Mouse (Mus musculus) liver, embryonic 13.5 days (tissue): ENCODE measurements around the gene Lrch4. TPM values are rescaled to one million over a fixed set of nuclear protein-coding genes. Genes with fewer than 3 reads are reported as not detected.
A peak's percentile ranks its signal among the peaks of the same experiment; 100 is the strongest.

Source experiments
- ATAC-seq: fragments of 200-750 bp; cut with Nextera tagmentation; 2 replicates; pipeline ENCODE4 v1.8.0; 2017; ENCODE audit warnings: low read depth, mild to moderate bottlenecking, moderate number of reproducible peaks, moderate library complexity
- DNase-seq: peaks from one replicate; pipeline ENCODE4 v3.0.0; 2022
- H3K27ac ChIP-seq: fragments of 300-500 bp; sonication (generic); 2 replicates; pipeline ENCODE4 v1.5.1; 2015; ENCODE audit warnings: moderate library complexity, mild to moderate bottlenecking, inconsistent platforms
- H3K27me3 ChIP-seq: fragments of 300-500 bp; sonication (generic); 2 replicates; pipeline ENCODE4 v1.6.1; 2015; ENCODE audit warnings: mild to moderate bottlenecking, inconsistent platforms
- H3K36me3 ChIP-seq: fragments of 300-500 bp; sonication (generic); 2 replicates; pipeline ENCODE4 v1.6.1; 2015; ENCODE audit warnings: mild to moderate bottlenecking, inconsistent platforms
- H3K4me1 ChIP-seq: fragments of 300-500 bp; sonication (generic); replicated peaks from 2 replicates; pipeline ENCODE4 v1.6.1; 2015; ENCODE audit warnings: inconsistent platforms
- H3K4me2 ChIP-seq: fragments of 300-500 bp; sonication (generic); 2 replicates; pipeline ENCODE4 v1.6.1; 2015; ENCODE audit warnings: inconsistent platforms, mild to moderate bottlenecking, moderate library complexity
- H3K4me3 ChIP-seq: fragments of 300-500 bp; sonication (generic); replicated peaks from 2 replicates; pipeline ENCODE4 v1.5.1; 2015; ENCODE audit warnings: mild to moderate bottlenecking, inconsistent platforms
- H3K9ac ChIP-seq: fragments of 300-500 bp; sonication (generic); 2 replicates; pipeline ENCODE4 v1.6.1; 2015; ENCODE audit warnings: mild to moderate bottlenecking, inconsistent platforms
- H3K9me3 ChIP-seq: fragments of 300-500 bp; sonication (generic); replicated peaks from 2 replicates; pipeline ENCODE4 v1.6.1; 2016; ENCODE audit warnings: inconsistent platforms
- WGBS: fragments of 180-500 bp; shearing (Covaris S2); methylation state at CpG from one replicate; pipeline ENCODE4 v1.1.7; 2015; ENCODE audit not compliant: insufficient replicate concordance; 5-methylcytosine and 5-hydroxymethylcytosine counted together
- polyA plus RNA-seq: library from polyadenylated mRNA; unstranded; fragments of >200 nt; fragmentation: Nextera tagmentation; extraction: Ambion mirVana; gene quantifications from 2 replicates; pipeline ENCODE4 v1.2.1, GENCODE M21; 2015

Gene Lrch4
- polyA plus RNA-seq, 1 experiment from 2014 or later: 24.8 TPM

DNA sequence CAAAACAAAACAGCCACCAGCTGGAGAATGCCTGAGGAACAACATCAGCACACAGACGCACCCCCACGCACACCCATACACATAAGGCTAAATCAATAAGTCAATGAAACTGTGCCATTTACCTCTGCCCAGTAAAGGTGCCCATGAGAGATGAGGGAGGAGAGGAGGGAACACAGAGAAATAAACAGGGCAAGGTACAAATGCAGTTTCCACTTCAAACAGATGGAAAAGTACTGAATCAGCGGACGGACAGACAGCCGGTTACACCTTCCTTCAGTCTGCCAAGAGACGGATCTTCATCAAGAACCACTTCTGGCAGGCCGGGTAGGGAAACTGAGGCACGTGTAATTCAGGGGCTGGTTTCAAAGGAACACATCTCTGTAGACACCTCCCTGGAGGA, 45.9 kb downstream of the Lrch4 start:
- no peaks in the 10 kb centered on the region for H3K9me3 ChIP-seq
- ATAC-seq (no peak), DNase-seq (no peak)
- peaks cover 78% of the 10 kb centered on the region for H3K4me1 ChIP-seq
- H3K4me2 ChIP-seq: no peak overlapping the region
- H3K4me3 ChIP-seq: no peak overlapping the region
- no peak overlapping the region for H3K9ac ChIP-seq
- H3K27ac ChIP-seq: peak overlapping the region; percentile 93; the same call in 1 of the 2 replicates
- WGBS: 85% methylated on average over 8 of the region's 8 CpGs
- H3K36me3 ChIP-seq: peaks cover 71% of the 10 kb centered on the region
- no peaks in the 10 kb centered on the region for H3K27me3 ChIP-seq

DNA sequence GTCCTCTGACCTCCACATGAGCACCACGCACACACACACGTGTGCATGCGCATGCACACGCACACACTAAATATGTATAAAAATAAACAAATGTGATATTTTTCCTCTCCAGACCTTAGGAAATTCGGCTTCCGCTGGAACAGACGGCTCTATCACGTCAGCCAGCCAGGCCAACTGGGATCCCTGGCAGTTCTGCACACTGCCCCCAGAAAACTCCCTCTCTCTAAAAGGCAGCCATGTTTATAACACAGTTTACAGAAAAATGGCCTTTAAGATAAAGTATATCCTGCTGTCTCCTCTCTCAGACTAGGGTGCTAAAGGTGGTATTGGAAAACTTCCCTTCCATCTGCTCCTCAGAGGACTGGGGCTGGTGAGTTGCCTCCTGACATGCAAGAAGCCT, 48.9 kb downstream of the Lrch4 start:
- Histone ChIP-seq H3K27ac (peak overlapping the region; percentile 50), H3K9me3 (no peaks in the 10 kb centered on the region), H3K36me3 (peaks cover 82% of the 10 kb centered on the region), H3K27me3 (no peaks in the 10 kb centered on the region), H3K4me2 (no peak overlapping the region), H3K4me3 (no peak overlapping the region), H3K4me1 (peaks cover 79% of the 10 kb centered on the region), H3K9ac (no peak overlapping the region)
- ATAC-seq (no peak), DNase-seq (no peak)
- WGBS: 92% methylated on average over 8 of the region's 8 CpGs

DNA sequence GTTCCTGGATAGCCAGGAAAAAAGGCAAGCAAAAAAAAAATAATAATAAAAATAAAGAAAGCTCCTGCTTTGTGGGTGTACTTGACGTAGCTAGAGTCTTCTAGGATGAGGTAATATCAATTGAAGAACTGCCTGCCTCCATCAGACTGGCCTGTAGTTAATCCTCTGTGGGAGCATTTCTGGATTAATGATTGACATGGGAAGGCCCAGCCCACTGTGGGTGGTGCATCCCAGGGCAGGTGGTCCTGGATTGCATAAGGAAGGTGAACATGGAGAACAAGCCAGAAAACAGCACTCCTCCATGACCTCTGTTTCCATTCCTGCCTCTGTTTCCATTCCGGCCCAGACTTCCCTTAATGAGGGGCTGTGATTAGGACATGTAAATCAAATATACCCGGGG, 49.8 kb downstream of the Lrch4 start:
- H3K4me2 ChIP-seq: no peak overlapping the region
- H3K36me3 ChIP-seq: peaks cover 80% of the 10 kb centered on the region
- no peaks in the 10 kb centered on the region for H3K27me3 ChIP-seq
- H3K4me3 ChIP-seq: no peak overlapping the region
- no peak overlapping the region for H3K27ac ChIP-seq
- 82% methylated on average over 3 of the region's 3 CpGs for WGBS
- no peak for ATAC-seq
- no peaks in the 10 kb centered on the region for H3K9me3 ChIP-seq
- H3K4me1 ChIP-seq: peaks cover 79% of the 10 kb centered on the region
- no peak overlapping the region for H3K9ac ChIP-seq
- DNase-seq: no peak

DNA sequence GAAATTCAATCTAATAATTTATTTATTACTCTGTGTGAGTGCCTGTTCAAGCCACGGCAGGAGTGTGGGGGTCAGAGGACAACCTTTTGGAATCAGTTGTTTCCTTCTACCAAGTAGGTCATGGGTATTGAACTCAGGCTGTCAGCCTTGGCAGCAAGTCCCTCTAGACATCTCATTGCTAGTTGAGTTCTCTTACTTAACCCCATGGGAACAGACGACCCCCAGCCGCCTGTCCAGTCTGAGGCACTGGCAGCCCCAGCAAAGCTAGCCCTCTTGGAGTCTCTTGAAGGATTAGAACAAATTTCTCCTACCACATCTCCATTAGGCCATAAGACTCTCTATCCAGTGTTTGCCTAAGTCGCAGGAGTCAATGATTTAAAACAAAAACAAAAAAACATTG, 50.8 kb downstream of the Lrch4 start:
- Histone ChIP-seq H3K27ac (peak overlapping the region; percentile 39; the same call in 1 of the 2 replicates), H3K4me2 (no peak overlapping the region), H3K4me1 (peaks cover 70% of the 10 kb centered on the region), H3K36me3 (peaks cover 70% of the 10 kb centered on the region), H3K4me3 (no peak overlapping the region), H3K9me3 (no peaks in the 10 kb centered on the region), H3K9ac (no peak overlapping the region), H3K27me3 (no peaks in the 10 kb centered on the region)
- DNase-seq (no peak), ATAC-seq (no peak)
- WGBS: 90% methylated on average over 4 of the region's 4 CpGs

DNA sequence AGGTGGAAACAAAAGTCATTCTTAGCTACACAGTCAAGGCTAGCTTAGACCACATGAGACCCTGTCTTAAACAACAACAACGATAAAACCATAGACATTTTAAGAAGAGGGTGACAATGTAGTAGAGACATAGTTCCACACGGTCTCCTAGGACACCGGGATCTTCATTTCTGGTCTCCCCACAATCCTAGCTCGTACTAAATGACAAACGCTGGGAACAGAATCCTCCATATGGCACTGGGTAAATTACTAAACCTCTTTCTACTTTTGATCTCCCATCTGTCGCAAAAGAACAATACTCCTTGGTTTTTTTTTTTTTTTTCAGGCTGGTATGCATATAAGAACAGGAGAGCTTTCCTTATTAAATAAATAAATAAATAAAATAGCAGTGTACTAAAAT, 53.6 kb downstream of the Lrch4 start:
- Histone ChIP-seq H3K27ac (peak overlapping the region; percentile 92), H3K36me3 (peaks cover 48% of the 10 kb centered on the region), H3K4me2 (peak overlapping the region; percentile 94), H3K9ac (peak overlapping the region; percentile 93), H3K4me3 (peak overlapping the region; percentile 97), H3K27me3 (no peaks in the 10 kb centered on the region), H3K4me1 (peaks cover 80% of the 10 kb centered on the region), H3K9me3 (no peaks in the 10 kb centered on the region)
- ATAC-seq: no peak
- 88% methylated on average over 6 of the region's 6 CpGs for WGBS
- no peak for DNase-seq

DNA sequence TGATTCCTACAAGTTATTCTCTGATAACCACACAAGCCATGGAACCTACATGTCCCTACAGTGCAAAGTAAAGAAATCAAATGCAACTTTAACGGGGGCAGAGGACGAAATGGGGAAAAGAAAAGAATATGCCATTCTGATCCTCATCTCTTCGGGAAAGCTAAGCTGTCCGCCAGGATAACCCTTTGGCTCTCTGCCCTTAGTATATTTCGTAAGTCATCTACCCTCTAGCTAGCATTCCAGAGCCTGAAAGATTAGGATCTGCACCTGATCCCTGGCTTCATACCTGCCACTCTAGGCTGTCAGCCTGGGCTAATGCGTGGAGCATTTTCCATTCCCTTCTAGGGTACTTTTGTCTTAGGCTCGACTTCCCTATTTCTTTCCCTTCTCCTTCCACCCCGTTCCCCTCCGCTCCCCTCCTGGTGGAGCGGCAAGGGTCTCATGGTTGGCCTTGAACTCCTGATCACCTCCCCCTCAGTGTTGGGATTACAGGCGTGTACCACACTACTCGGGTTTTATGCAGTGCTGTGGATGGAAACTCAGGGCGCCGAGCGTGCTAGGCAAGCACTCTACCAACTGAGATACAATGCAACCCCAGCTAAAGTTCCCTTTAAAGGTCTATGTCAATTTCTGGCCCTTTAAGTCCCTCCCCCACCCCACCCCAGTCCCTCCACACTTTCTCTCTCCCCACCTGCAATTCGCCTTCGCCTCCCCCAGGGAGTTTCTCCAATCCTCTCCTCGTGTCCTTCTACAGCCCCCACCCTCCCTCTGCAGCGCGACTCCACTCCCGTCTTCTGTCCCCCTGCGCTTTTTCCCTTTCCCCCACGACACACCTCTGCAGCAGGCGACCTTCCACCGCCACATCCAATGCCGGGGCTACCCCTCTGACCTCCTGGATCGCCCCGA, 54.7 kb downstream of the Lrch4 start:
- DNase-seq (no peak), ATAC-seq (no peak)

DNA sequence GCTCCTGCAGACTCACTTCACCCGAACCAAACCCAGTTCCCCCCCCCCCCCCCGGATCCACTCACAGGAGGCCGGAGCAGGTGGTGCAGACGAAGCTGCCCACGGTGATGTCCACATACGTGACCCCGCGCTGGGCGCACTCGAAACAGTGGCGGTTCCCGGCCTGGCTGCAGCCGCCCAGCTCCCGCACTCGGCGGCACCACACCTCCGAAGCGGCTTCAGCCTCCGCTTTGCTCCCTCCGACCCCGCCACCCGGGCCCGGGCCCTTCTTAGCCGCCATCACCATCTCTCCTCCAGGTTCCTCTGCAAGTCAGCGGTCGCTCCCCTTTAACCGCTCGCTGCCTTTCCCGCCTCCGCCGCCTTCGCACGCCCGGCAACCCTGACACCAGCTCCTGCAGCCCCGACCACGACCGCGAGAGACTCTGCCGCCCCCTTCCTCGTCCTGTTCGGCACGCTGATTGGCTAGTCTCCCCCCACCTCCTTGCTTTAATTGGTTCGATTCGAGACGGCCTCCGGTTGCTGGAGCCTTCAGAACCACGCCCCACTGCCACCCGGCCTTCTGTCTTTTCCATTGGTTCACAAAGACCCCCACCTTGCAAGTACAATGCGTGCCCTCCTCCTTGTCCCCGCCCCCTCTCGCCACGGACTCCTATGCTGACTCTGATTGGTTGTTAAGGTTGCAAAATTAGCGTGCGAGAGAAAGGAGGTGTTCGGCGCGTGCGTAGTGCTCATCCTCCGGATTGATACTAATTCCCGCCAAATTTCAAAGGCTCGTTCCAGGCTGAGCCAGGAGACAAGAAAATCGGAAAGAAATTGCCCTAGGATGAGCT, 55.6 kb downstream of the Lrch4 start, which contains the start of gene Agfg2:
TSS of gene Agfg2 (minus strand) at position 433 of the 830 bp plus-strand sequence.
- H3K9me3 ChIP-seq: no peaks in the 10 kb centered on the region
- ATAC-seq (peak; percentile 85), DNase-seq (peak; percentile 99)
- peak within 1 kb of the TSS; percentile 97 for H3K4me3 ChIP-seq
- under 1% methylated on average over 62 of the region's 62 CpGs for WGBS
- H3K9ac ChIP-seq: peak within 1 kb of the TSS; percentile 93
- peaks cover 29% of the 10 kb centered on the region for H3K36me3 ChIP-seq
- peak within 1 kb of the TSS; percentile 99 for H3K27ac ChIP-seq
- peak within 1 kb of the TSS; percentile 94 for H3K4me2 ChIP-seq
- no peaks in the 10 kb centered on the region for H3K27me3 ChIP-seq
- peaks cover 83% of the 10 kb centered on the region for H3K4me1 ChIP-seq

More for the DNA sequence above, 54.7 kb downstream of the Lrch4 start:
- no peaks in the 10 kb centered on the region for H3K27me3 ChIP-seq
- peaks cover 38% of the 10 kb centered on the region for H3K36me3 ChIP-seq
- peaks cover 84% of the 10 kb centered on the region for H3K4me1 ChIP-seq
- peak overlapping the region; percentile 92 for H3K27ac ChIP-seq
- 4% methylated on average over 28 of the region's 28 CpGs for WGBS
- H3K4me3 ChIP-seq: peak overlapping the region; percentile 97
- H3K9me3 ChIP-seq: no peaks in the 10 kb centered on the region
- H3K9ac ChIP-seq: peak overlapping the region; percentile 93
- H3K4me2 ChIP-seq: peak overlapping the region; percentile 94

DNA sequence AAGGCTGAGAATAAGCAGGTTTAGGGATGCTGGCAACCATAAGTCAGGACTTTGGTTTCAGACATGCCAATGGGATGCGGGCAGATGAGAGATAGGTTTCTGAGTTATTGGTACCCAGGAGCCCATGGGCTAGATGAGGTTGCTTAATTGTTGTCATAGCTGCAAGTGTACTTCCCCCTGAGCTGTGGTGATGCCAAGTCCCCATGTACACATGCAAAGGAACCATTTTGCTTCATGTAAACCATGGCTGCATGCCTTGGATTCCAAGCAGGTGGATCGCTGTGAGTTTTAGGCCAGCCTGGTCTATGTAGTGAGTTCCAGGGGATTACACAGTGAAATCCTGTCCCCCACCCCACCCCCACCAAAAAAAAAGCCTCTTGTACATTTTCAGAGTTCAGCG, 56.7 kb downstream of the Lrch4 start:
- peak overlapping the region; percentile 97 for H3K4me3 ChIP-seq
- DNase-seq: no peak
- peak overlapping the region; percentile 99 for H3K27ac ChIP-seq
- H3K9me3 ChIP-seq: no peaks in the 10 kb centered on the region
- H3K4me1 ChIP-seq: peaks cover 81% of the 10 kb centered on the region
- peak overlapping the region; percentile 94 for H3K4me2 ChIP-seq
- no peak for ATAC-seq
- H3K27me3 ChIP-seq: no peaks in the 10 kb centered on the region
- peak overlapping the region; percentile 77 for H3K9ac ChIP-seq
- H3K36me3 ChIP-seq: peaks cover 17% of the 10 kb centered on the region
- 36% methylated on average over 3 of the region's 3 CpGs for WGBS

DNA sequence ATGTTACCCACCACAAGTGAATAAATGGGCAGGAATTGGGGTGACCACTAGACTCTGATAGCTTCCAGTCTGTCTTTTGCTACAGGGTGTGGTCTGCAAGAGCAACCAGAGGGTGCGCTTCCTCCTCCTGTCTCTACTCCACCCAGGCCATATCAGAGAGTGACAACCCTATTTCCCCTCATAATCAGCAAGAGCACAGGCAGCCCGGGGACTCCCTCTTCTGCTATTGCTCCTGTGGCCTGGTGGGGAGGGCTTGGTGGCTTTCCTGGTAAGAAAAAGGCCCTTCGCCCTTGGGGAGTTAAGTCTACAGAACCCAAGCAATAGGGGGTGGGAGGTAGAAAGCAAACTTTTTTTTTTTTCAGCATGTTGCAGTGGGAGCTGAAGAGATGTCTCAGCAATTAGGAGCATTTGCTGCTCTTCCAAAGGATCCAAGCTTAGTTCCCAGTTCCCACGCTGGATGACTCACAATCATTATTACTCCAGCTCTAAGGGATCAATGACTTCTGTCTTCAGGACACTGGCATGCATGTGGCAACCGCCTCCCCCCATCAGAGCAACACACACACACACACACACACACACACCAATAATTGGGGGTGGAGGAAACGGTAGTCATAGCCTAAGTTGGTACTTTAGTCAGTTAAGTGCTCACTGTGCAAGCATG, 57.3 kb downstream of the Lrch4 start:
- DNase-seq: peak; percentile 90

DNA sequence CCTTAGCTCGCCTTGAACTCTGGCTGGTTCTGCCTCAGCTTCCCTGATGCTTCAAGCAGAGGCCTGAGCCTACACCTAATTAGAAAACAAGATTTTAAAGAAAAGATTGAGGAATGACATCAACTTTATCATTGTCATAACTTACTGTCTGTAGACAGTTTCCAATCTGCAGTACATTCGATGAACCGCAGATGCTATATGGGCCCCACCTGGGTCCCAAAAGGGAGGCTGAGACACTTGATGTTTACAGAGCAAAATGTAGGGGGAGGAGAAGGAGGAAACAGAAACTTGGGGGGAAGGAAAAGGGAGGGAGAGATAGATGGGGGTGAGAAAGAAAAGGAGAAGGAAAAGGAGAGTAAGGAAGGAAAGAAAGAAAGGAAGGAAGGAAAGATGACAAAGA, 61.1 kb downstream of the Lrch4 start:
- H3K27ac ChIP-seq: peak overlapping the region; percentile 71
- no peaks in the 10 kb centered on the region for H3K27me3 ChIP-seq
- H3K4me3 ChIP-seq: no peak overlapping the region
- H3K9ac ChIP-seq: no peak overlapping the region
- no peaks in the 10 kb centered on the region for H3K9me3 ChIP-seq
- H3K4me1 ChIP-seq: peaks cover 50% of the 10 kb centered on the region
- no peaks in the 10 kb centered on the region for H3K36me3 ChIP-seq
- WGBS: 85% methylated on average over 3 of the region's 3 CpGs
- no peak for DNase-seq
- no peak overlapping the region for H3K4me2 ChIP-seq
- no peak for ATAC-seq

More for the DNA sequence above, 57.3 kb downstream of the Lrch4 start:
- peaks cover 11% of the 10 kb centered on the region for H3K36me3 ChIP-seq
- no peaks in the 10 kb centered on the region for H3K27me3 ChIP-seq
- 21% methylated on average over 6 of the region's 6 CpGs for WGBS
- ATAC-seq: peak; percentile 90
- peak overlapping the region; percentile 77 for H3K9ac ChIP-seq
- peaks cover 77% of the 10 kb centered on the region for H3K4me1 ChIP-seq
- no peaks in the 10 kb centered on the region for H3K9me3 ChIP-seq
- peak overlapping the region; percentile 97 for H3K4me3 ChIP-seq
- H3K27ac ChIP-seq: peak overlapping the region; percentile 99
- H3K4me2 ChIP-seq: peak overlapping the region; percentile 94

DNA sequence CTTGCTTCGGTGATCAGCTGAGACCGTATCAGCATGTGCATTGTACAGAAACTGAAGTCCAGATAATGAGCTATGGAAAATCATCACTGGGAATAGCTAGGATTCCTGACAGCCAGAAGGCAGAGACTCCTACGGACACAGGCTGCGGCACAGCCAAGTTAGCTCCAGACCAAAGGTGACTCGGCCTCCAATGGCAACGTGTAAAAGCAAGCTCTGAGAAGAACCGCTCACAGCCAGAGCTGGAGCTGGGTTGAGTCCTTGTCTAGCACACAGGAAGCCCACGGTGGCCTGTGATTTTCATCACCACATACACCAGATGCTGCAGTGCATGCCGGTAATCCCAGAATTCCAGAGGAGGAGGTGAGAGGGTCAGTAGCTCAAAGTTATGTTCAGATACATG, 61.6 kb downstream of the Lrch4 start:
- H3K9me3 ChIP-seq: no peaks in the 10 kb centered on the region
- no peak overlapping the region for H3K4me3 ChIP-seq
- WGBS: 62% methylated on average over 9 of the region's 9 CpGs
- H3K36me3 ChIP-seq: no peaks in the 10 kb centered on the region
- peaks cover 45% of the 10 kb centered on the region for H3K4me1 ChIP-seq
- no peak overlapping the region for H3K9ac ChIP-seq
- no peaks in the 10 kb centered on the region for H3K27me3 ChIP-seq
- no peak for ATAC-seq
- no peak overlapping the region for H3K4me2 ChIP-seq
- H3K27ac ChIP-seq: peak overlapping the region; percentile 71
- DNase-seq: no peak
